Mouse (Mus musculus) cerebellum, adult 18-20 months (tissue): ENCODE data around the gene Ppp2r5d.

Experiments
- DNase-seq, 2 experiments: peaks; one replicate each; pipeline ENCODE4 v3.0.0; 2021

The Ppp2r5d gene

GRCm38 (mm10) chr17:46714756-46715481 lies 10.0 kb upstream of the Ppp2r5d start:
- DNase-seq = peak in 1 of 2 experiments; percentile 39

- no peak for DNase-seq
Measured at GRCm38 (mm10) chr17:46713849-46714248, 8.9 kb upstream of the Ppp2r5d start.

- DNase-seq = no peak
Measured at GRCm38 (mm10) chr17:46712442-46712841, 7.5 kb upstream of the Ppp2r5d start.

GRCm38 (mm10) chr17:46711612-46712271 lies 6.8 kb upstream of the Ppp2r5d start:
- DNase-seq = peak in 1 of 2 experiments; percentile 53

- DNase-seq = peak; percentile 93 to 95
Measured at GRCm38 (mm10) chr17:46710959-46711597, 6.2 kb upstream of the Ppp2r5d start, which contains the start of gene Pex6. Gene Pex6, plus strand, starts transcription at chr17:46711463.

- DNase-seq = no peak
Measured at GRCm38 (mm10) chr17:46706375-46707089, 1.6 kb upstream of the Ppp2r5d start.

- DNase-seq = peak in 1 of 2 experiments; percentile 41
Measured at GRCm38 (mm10) chr17:46703971-46704886, 682 bp downstream of the Ppp2r5d start.

- DNase-seq = no peak
Measured at GRCm38 (mm10) chr17:46702506-46702905, 2.4 kb downstream of the Ppp2r5d start.

- DNase-seq = no peak
Measured at GRCm38 (mm10) chr17:46702100-46702499, 2.8 kb downstream of the Ppp2r5d start.

- DNase-seq = no peak
Measured at GRCm38 (mm10) chr17:46701489-46701888, 3.4 kb downstream of the Ppp2r5d start.

- peak; percentile 55 to 72 for DNase-seq
Measured at GRCm38 (mm10) chr17:46699912-46700311, 5.0 kb downstream of the Ppp2r5d start.

- no peak for DNase-seq
Measured at GRCm38 (mm10) chr17:46699245-46699644, 5.7 kb downstream of the Ppp2r5d start.

- DNase-seq = no peak
Measured at GRCm38 (mm10) chr17:46698515-46698914, 6.4 kb downstream of the Ppp2r5d start.

- no peak for DNase-seq
Measured at GRCm38 (mm10) chr17:46694517-46695063, 10.3 kb downstream of the Ppp2r5d start.

GRCm38 (mm10) chr17:46691390-46691789 lies 13.5 kb downstream of the Ppp2r5d start:
- no peak for DNase-seq

GRCm38 (mm10) chr17:46690665-46691064 lies 14.2 kb downstream of the Ppp2r5d start:
- no peak for DNase-seq

- no peak for DNase-seq
Measured at GRCm38 (mm10) chr17:46685913-46686312, 19.0 kb downstream of the Ppp2r5d start.

GRCm38 (mm10) chr17:46682654-46683389 lies 22.1 kb downstream of the Ppp2r5d start:
- no peak for DNase-seq

- DNase-seq = no peak
Measured at GRCm38 (mm10) chr17:46681466-46682118, 23.3 kb downstream of the Ppp2r5d start.

GRCm38 (mm10) chr17:46680760-46681373 lies 24.0 kb downstream of the Ppp2r5d start, which contains the start of gene Klhdc3:
Gene Klhdc3, minus strand, starts transcription at chr17:46680914.
- DNase-seq = peak; percentile 97 to 98
